Mouse (Mus musculus) v-Abl transformed pro-B cells (cell line): ENCODE results near the gene Marveld1.

ENCODE experiments used
- in situ Hi-C, 2 experiments: fragments of 400-800 bp; cut with MboI; formaldehyde crosslinking; loops; one replicate each; pipeline ENCODE4 v1.15.1; 2025; ENCODE audit not compliant: unreplicated experiment in 2 of 2

Gene Marveld1

GRCm38 (mm10) chr19:42147170-42147768 lies at the start of gene Marveld1:
TSS of gene Marveld1 (plus strand) at chr19:42147400.
- in situ Hi-C loops, result no loop called here

GRCm38 (mm10) chr19:42099406-42099805 lies 47.8 kb upstream of the Marveld1 start:
- in situ Hi-C loops, result no loop called here

GRCm38 (mm10) chr19:42104681-42105080 lies 42.5 kb upstream of the Marveld1 start:
- in situ Hi-C loops, result no loop called here

GRCm38 (mm10) chr19:42115783-42116335 lies 31.3 kb upstream of the Marveld1 start:
- in situ Hi-C loops, result no loop called here

GRCm38 (mm10) chr19:42118142-42118541 lies 29.1 kb upstream of the Marveld1 start:
- in situ Hi-C loops, result no loop called here

- in situ Hi-C loops, result no loop called here
Observed at GRCm38 (mm10) chr19:42118596-42118995, 28.6 kb upstream of the Marveld1 start.

- in situ Hi-C loops, result no loop called here
Observed at GRCm38 (mm10) chr19:42120451-42120850, 26.7 kb upstream of the Marveld1 start.

GRCm38 (mm10) chr19:42124684-42125083 lies 22.5 kb upstream of the Marveld1 start:
- in situ Hi-C loops, result no loop called here

GRCm38 (mm10) chr19:42125501-42126218 lies 21.5 kb upstream of the Marveld1 start:
- in situ Hi-C loops, result no loop called here

- in situ Hi-C loops, result no loop called here
Observed at GRCm38 (mm10) chr19:42126219-42126605, 21.0 kb upstream of the Marveld1 start.

- in situ Hi-C loops, result no loop called here
Observed at GRCm38 (mm10) chr19:42127024-42127423, 20.2 kb upstream of the Marveld1 start.

- in situ Hi-C loops, result no loop called here
Observed at GRCm38 (mm10) chr19:42128052-42128740, 19.0 kb upstream of the Marveld1 start.

- in situ Hi-C loops, result no loop called here
Observed at GRCm38 (mm10) chr19:42128787-42129508, 18.3 kb upstream of the Marveld1 start, which contains the start of gene Avpi1. TSS of gene Avpi1 (minus strand) at chr19:42129059.

GRCm38 (mm10) chr19:42129509-42130293 lies 17.5 kb upstream of the Marveld1 start:
- in situ Hi-C loops, result no loop called here

GRCm38 (mm10) chr19:42130294-42130606 lies 16.9 kb upstream of the Marveld1 start:
- in situ Hi-C loops, result no loop called here

GRCm38 (mm10) chr19:42131101-42131500 lies 16.1 kb upstream of the Marveld1 start:
- in situ Hi-C loops, result no loop called here

- in situ Hi-C loops, result no loop called here
Observed at GRCm38 (mm10) chr19:42135070-42135469, 12.1 kb upstream of the Marveld1 start.

- in situ Hi-C loops, result no loop called here
Observed at GRCm38 (mm10) chr19:42136126-42136525, 11.1 kb upstream of the Marveld1 start.

- in situ Hi-C loops, result no loop called here
Observed at GRCm38 (mm10) chr19:42137167-42137672, 10.0 kb upstream of the Marveld1 start.
